Mouse (Mus musculus): ENCODE data around the gene Lsm6.
A peak's percentile ranks its signal among the peaks of the same experiment; 100 is the strongest.
"Not testable (repeated sequence)": the region's sequence is repeated elsewhere in the genome, so short reads cannot be mapped to it uniquely, and the experiment has no call there.

Gene Lsm6

DNA sequence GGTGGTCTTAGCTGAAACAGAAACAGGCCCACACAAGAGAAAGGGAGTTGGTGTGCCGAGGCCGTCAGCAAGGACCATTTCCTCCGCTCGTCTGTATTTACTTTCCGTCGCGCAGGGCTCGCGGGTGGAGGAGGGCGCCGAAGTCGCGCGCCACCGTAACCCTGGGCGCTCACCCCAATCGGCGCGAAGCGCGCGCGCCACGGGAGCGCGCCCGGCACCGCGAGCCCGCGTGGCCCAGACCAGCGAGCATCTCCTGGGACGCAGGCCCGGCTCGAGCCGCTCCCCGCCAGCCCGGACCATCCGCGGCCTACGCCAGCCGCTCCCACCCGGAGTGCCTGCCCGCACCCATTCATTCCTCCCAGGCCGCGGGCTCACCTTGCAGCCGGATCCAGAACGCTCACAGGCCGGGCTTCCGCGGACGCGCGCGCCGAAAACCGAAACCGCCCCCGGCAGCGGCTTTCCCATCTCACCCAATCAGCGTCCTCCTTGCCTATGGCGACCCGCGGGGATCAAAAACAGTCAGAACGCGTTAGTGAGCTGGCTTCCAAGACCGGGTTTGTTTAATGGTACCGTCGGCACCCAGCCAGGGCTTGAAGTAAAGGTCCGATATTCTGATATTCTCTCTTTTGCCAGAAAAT is at the start of gene Lsm6:
Gene Lsm6 (minus strand): TSS at position 468 of the 638 bp plus-strand sequence.
- Histone ChIP-seq H3K27me3 (ENCODE audit: control insufficient read depth, insufficient read depth, low read length, poor library complexity, severe bottlenecking) (no peaks in the 10 kb centered on the region), H3K36me3 (ENCODE audit: control insufficient read depth, insufficient read depth, low read length, poor library complexity, severe bottlenecking) (peaks cover 2% of the 10 kb centered on the region; the same call in 1 of the 2 replicates)
- peak; percentile 98 for DNase-seq (ENCODE audit: low read depth, low spot score)

GRCm38 (mm10) chr8:78867036-78867435 is 46.1 kb upstream of the Lsm6 start:
- Histone ChIP-seq H3K36me3 (ENCODE audit: control insufficient read depth, insufficient read depth, low read length, poor library complexity, severe bottlenecking) (no peaks in the 10 kb centered on the region), H3K27me3 (ENCODE audit: control insufficient read depth, insufficient read depth, low read length, poor library complexity, severe bottlenecking) (no peaks in the 10 kb centered on the region)
- no peak for DNase-seq (ENCODE audit: low read depth, low spot score)

DNA sequence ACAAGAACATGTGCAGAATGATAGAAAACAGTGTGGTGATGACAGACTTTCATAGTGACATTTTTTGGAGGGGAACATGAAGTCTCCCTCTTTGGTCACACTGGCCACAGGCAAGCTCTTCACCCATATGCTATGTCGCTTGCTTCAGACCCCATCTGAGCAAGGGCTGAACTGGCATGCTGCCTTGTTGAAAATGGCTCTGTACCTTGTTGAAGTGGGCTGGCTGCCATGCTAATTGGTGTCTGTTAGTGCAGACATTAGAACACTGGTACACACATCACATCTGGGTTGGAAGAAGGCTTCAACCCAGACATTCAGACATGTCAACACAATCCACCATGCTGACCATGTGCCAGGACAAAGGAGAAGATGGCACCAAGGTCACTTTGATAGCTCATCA is 42.1 kb upstream of the Lsm6 start:
- no peaks in the 10 kb centered on the region for H3K27me3 ChIP-seq (ENCODE audit: control insufficient read depth, insufficient read depth, low read length, poor library complexity, severe bottlenecking)
- no peak for DNase-seq (ENCODE audit: low read depth, low spot score)
- no peaks in the 10 kb centered on the region for H3K36me3 ChIP-seq (ENCODE audit: control insufficient read depth, insufficient read depth, low read length, poor library complexity, severe bottlenecking)

DNA sequence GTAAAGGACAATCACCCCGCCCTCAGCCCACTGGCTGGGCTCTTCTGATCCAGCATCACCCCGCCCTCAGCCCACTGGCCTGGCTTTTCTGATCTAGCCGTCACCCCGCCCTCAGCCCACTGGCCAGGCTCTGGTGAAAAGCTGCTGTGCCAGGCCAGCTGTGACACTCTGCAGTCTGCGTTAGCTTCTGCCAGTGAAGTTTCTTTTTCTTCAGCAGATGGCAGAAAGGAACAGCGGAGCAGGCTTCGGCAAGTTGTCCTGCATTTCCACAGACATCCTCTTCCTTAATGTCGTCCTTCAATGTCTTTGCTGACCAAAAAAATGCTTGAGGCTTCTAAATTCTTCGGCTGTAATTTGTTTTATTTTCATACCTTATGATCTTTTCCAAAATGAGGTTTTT is 41.1 kb upstream of the Lsm6 start:
- no peak for DNase-seq (ENCODE audit: low read depth, low spot score)
- Histone ChIP-seq H3K27me3 (ENCODE audit: control insufficient read depth, insufficient read depth, low read length, poor library complexity, severe bottlenecking) (no peaks in the 10 kb centered on the region), H3K36me3 (ENCODE audit: control insufficient read depth, insufficient read depth, low read length, poor library complexity, severe bottlenecking) (no peaks in the 10 kb centered on the region)

DNA sequence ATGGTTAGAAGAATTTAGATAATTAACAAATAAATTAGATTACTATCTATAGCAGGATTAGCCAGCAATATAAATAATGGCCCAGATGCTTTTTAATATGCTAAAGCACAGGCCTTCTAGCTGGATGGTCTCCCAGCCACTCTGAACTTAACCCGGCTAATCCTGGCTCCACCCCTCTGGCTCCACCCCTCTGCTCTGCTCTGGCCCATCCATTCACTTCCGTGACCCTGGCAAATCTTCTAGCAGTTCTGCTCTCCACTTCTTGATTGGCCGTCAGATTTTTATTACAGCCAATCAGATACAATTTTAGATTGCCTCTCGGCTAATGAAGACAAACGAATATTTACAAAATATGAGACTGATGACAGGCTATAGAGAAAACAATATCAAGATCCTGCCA is 39.8 kb upstream of the Lsm6 start:
- no peak for DNase-seq (ENCODE audit: low read depth, low spot score)
- no peaks in the 10 kb centered on the region for H3K36me3 ChIP-seq (ENCODE audit: control insufficient read depth, insufficient read depth, low read length, poor library complexity, severe bottlenecking)
- no peaks in the 10 kb centered on the region for H3K27me3 ChIP-seq (ENCODE audit: control insufficient read depth, insufficient read depth, low read length, poor library complexity, severe bottlenecking)

GRCm38 (mm10) chr8:78857421-78857820 is 36.5 kb upstream of the Lsm6 start:
- DNase-seq (ENCODE audit: low read depth, low spot score) = no peak
- H3K27me3 ChIP-seq (ENCODE audit: control insufficient read depth, insufficient read depth, low read length, poor library complexity, severe bottlenecking) = no peaks in the 10 kb centered on the region
- H3K36me3 ChIP-seq (ENCODE audit: control insufficient read depth, insufficient read depth, low read length, poor library complexity, severe bottlenecking) = no peaks in the 10 kb centered on the region

- no peaks in the 10 kb centered on the region for H3K36me3 ChIP-seq (ENCODE audit: control insufficient read depth, insufficient read depth, low read length, poor library complexity, severe bottlenecking)
- H3K27me3 ChIP-seq (ENCODE audit: control insufficient read depth, insufficient read depth, low read length, poor library complexity, severe bottlenecking) = no peaks in the 10 kb centered on the region
- DNase-seq (ENCODE audit: low read depth, low spot score) = no peak
Observed at GRCm38 (mm10) chr8:78852279-78852678, 31.3 kb upstream of the Lsm6 start.

DNA sequence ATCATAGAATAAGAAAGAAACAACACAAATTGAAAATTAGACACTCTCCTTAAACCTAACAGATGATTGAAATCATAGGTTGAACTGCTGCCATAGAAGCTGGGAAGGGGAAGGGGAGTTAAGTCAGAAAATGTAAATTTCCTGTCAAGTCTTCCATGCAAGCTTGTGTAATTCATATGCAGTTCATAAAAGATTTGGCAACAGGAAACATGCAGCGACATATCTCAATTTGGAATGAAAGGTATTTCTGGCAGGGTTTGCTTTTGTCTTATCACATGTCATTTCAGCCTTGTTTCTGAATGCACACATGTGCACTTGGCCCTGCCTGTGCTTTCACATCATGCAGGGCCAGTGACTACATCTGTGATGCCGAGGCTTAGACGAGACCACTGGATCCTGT is 26.3 kb upstream of the Lsm6 start:
- Histone ChIP-seq H3K36me3 (ENCODE audit: control insufficient read depth, insufficient read depth, low read length, poor library complexity, severe bottlenecking) (no peaks in the 10 kb centered on the region), H3K27me3 (ENCODE audit: control insufficient read depth, insufficient read depth, low read length, poor library complexity, severe bottlenecking) (no peaks in the 10 kb centered on the region)
- no peak for DNase-seq (ENCODE audit: low read depth, low spot score)

- no peaks in the 10 kb centered on the region for H3K36me3 ChIP-seq (ENCODE audit: control insufficient read depth, insufficient read depth, low read length, poor library complexity, severe bottlenecking)
- no peak for DNase-seq (ENCODE audit: low read depth, low spot score)
Observed at GRCm38 (mm10) chr8:78844559-78844958, 23.6 kb upstream of the Lsm6 start.

DNA sequence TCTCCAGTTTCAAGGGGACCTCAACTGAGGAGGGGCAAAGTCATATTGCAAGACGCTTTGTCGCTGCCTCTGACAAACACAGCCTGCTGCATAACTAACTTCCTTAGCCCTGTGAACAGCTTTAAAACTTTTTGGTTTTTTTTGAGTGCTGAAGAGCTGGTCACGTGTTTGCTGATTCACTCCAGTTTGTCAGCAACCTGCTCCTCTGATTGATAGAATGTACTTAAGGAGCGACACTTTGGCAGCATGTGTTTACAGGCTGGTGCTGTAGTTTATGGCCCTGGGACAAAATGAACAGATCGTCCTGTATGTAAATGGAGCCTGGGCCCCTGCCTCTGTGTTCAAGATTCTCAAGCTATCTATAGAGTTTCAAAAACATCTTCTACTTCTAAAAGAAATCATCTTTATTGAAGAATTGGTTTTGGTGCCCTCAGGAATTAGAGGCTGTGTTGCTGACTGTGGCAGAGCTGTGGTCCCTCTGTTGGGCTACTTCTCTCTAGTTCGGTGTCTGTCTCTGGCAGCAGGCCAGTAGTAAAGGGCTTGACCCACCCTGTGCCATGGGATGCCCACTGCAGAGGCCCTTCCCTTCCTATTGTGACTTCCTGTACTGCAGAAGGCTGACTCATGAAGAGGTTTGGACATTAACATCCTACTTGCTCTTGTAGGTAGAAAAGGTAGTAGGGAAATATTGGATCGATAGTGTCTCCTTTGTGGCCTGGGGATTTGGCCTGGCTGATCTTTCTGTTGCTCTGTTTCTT is 17.9 kb upstream of the Lsm6 start:
- Histone ChIP-seq H3K27me3 (ENCODE audit: control insufficient read depth, insufficient read depth, low read length, poor library complexity, severe bottlenecking) (no peaks in the 10 kb centered on the region; the same call in 1 of the 2 replicates), H3K36me3 (ENCODE audit: control insufficient read depth, insufficient read depth, low read length, poor library complexity, severe bottlenecking) (no peaks in the 10 kb centered on the region)

More at GRCm38 (mm10) chr8:78844559-78844958, 23.6 kb upstream of the Lsm6 start:
- H3K27me3 ChIP-seq (ENCODE audit: control insufficient read depth, insufficient read depth, low read length, poor library complexity, severe bottlenecking) = no peaks in the 10 kb centered on the region

DNA sequence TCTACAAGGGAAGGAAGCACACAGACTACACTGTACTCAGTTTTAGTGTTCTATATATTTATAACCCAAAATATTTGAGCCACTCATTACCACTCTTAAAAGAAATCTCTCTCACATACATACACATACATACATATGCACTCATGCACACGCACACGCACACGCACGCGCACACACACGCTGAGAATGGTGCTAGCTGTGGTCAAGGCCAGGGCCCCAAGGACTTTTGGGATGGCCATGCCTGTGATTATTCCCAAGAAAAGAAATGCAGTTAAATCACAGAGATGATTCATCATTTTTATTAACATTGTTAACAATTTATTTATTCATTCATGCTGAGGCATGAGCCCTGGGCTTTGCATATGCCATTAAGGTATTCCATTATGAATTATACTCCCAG is 15.2 kb upstream of the Lsm6 start:
- Histone ChIP-seq H3K27me3 (ENCODE audit: control insufficient read depth, insufficient read depth, low read length, poor library complexity, severe bottlenecking) (no peaks in the 10 kb centered on the region; the same call in 1 of the 2 replicates), H3K36me3 (ENCODE audit: control insufficient read depth, insufficient read depth, low read length, poor library complexity, severe bottlenecking) (no peaks in the 10 kb centered on the region)
- no peak for DNase-seq (ENCODE audit: low read depth, low spot score)

More for the DNA sequence above, 17.9 kb upstream of the Lsm6 start:
- DNase-seq (ENCODE audit: low read depth, low spot score) = no peak

GRCm38 (mm10) chr8:78828414-78828813 is 7.5 kb upstream of the Lsm6 start:
- Histone ChIP-seq H3K27me3 (ENCODE audit: control insufficient read depth, insufficient read depth, low read length, poor library complexity, severe bottlenecking) (no peaks in the 10 kb centered on the region), H3K36me3 (ENCODE audit: control insufficient read depth, insufficient read depth, low read length, poor library complexity, severe bottlenecking) (no peaks in the 10 kb centered on the region)
- no peak for DNase-seq (ENCODE audit: low read depth, low spot score)

DNA sequence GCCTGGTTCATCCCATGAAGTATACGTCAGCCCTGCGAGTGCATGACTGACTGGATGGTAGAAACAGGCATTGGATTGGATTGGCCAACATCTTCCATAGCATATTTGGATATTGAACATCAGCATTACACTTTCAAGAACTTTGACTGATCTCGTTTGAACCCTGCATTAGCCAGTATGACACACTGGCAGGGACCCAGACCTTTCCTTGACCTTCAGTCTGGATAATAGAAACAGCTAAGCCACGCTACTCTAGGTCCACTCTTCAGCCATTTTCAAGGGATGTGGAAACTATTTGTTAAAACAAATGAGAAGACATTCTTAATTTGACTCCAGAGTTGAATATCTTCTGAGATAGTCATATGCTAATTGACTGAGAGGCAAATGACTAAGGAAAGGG is 3.6 kb upstream of the Lsm6 start:
- no peak for DNase-seq (ENCODE audit: low read depth, low spot score)
- H3K27me3 ChIP-seq (ENCODE audit: control insufficient read depth, insufficient read depth, low read length, poor library complexity, severe bottlenecking) = no peaks in the 10 kb centered on the region
- H3K36me3 ChIP-seq (ENCODE audit: control insufficient read depth, insufficient read depth, low read length, poor library complexity, severe bottlenecking) = no peaks in the 10 kb centered on the region

DNA sequence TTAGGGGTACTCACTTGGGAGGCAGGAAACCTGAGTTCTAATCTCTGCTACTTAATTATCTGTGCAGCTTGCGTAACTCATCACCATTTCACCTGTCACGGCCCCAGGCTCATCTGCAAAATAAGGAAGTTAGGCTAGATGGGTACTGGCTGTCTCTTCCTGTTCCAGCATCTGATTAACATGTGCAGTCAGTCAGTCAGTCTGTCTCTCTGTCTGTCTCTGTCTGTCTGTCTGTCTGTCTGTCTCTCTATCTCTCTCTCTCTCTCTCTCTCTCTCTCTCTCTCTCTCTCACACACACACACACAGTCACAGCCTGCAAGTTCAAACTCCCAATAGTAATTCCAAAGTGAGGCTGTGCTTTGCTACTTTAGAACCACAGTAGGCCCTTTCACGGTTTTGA is 967 bp downstream of the Lsm6 start:
- H3K27me3 ChIP-seq (ENCODE audit: control insufficient read depth, insufficient read depth, low read length, poor library complexity, severe bottlenecking) = not testable (repeated sequence)
- peak; percentile 77 for DNase-seq (ENCODE audit: low read depth, low spot score)

GRCm38 (mm10) chr8:78814743-78815142 is 6.2 kb downstream of the Lsm6 start:
- DNase-seq (ENCODE audit: low read depth, low spot score) = no peak
- peaks cover 10% of the 10 kb centered on the region; the same call in 1 of the 2 replicates for H3K36me3 ChIP-seq (ENCODE audit: control insufficient read depth, insufficient read depth, low read length, poor library complexity, severe bottlenecking)
- no peaks in the 10 kb centered on the region for H3K27me3 ChIP-seq (ENCODE audit: control insufficient read depth, insufficient read depth, low read length, poor library complexity, severe bottlenecking)

More for the DNA sequence above, 967 bp downstream of the Lsm6 start:
- H3K36me3 ChIP-seq (ENCODE audit: control insufficient read depth, insufficient read depth, low read length, poor library complexity, severe bottlenecking) = not testable (repeated sequence)

All from splenic B cell, adult 2 months (primary cell).